Mouse (Mus musculus): ENCODE results near the gene Foxs1. TPM values are rescaled to one million over a fixed set of nuclear protein-coding genes. Genes with fewer than 3 reads are reported as not detected.

Gene Foxs1
- total and polyA plus RNA-seq, 2 experiments from 2014 or later, result 2.4 to 3.1 TPM

DNA sequence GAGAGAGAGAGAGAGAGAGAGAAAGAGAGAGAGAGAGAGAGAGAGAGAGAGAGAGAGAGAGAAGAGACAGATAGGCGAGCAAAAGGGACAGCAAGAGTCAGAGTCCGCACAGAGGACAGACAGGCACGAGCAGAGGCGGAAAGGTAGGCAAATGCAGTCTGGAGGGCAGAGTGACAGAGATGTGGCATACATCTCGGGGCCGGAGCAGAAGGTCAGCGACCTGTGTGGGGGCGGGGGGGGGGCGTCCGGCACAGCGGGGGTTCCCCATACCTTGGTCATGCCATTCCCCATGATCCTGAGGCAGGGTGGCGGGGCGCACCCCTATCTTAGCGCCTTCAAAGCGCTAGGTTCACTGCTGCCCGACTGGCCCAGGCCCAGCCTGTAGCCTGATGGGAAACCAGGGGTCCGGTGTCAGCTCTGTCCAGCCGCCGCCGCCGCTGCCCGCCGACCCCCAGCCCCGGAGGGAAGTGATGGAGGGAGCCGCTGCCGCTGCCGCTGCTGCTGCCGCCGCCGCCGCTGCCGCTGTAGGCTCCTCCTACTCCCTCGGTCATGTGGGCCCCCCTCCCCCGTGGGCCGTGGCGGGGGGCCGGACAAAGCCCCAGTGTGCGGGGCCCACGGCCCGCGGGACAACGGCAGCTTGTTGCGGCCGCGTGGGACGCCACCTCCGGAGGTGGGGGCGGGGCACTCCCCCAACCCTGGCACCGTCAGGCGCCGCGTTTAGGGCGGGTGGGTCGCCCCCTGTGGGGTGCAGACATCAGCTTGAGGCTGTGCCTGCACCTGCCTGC lies 18.2 kb upstream of the Foxs1 start, which contains the start of gene Dusp15:
TSS of gene Dusp15 (minus strand) at position 634 of the 785 bp plus-strand sequence.
- Histone ChIP-seq H3K4me1 (ENCODE audit: insufficient read depth) (peaks cover 7% of the 10 kb centered on the region; the same call in 1 of the 2 replicates), H3K9ac (peak within 1 kb of the TSS; percentile 82), H3K36me3 (ENCODE audit: insufficient read depth) (no peaks in the 10 kb centered on the region), H3K4me3 (ENCODE audit: low read depth, low read length) (peak within 1 kb of the TSS; percentile 68), H3K27ac (ENCODE audit: low read depth, low read length) (peak within 1 kb of the TSS; percentile 81), H3K27me3 (ENCODE audit: insufficient read depth, low read length) (no peaks in the 10 kb centered on the region), H3K9me3 (ENCODE audit: low read length) (no peaks in the 10 kb centered on the region), H3K4me2 (ENCODE audit: low read depth) (peak within 1 kb of the TSS; percentile 82)
- 1% methylated on average over 52 of the region's 54 CpGs for WGBS
- ATAC-seq, result peak; percentile 86
- peak; percentile 56 for TF ChIP-seq CTCF (IDR thresholded peaks at IDR 0.05; ENCODE audit: low read depth)
- peak; percentile 86 for DNase-seq

DNA sequence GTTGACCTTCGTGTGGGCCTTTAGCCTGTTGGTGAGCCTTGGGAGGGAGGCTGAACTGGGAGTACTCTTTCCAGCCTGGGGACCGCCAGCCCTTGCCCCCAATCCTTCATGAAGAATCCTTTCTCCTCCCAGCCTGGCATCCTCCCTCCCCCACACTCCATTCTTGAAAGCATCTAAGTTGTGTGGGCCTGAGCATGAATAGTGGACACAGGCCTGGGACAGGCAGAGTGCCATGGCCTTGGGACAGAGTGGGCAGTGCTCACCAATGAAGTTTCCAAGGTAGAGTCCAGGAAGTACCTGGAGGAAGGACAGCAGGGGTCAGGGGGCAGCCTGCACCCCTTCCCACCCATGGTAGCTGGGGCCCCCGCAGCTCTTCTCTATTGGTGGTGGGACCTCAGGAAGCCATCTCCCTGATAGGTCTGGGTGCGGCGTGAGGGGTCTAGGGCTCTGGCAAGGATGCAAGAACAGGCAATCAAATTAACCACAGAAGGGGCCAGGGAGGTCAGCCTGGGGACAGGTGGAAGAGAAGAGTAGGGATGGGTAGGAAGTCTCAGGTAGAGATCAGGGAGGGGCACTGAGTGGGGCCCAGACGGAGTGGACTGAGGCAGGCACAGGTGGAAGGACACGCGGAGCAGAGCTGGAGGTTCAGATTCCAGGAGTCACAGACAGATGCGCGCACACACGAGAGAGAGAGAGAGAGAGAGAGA lies 17.5 kb upstream of the Foxs1 start:
- Histone ChIP-seq H3K27me3 (ENCODE audit: insufficient read depth, low read length) (no peaks in the 10 kb centered on the region; the same call in 1 of the 2 replicates), H3K4me1 (ENCODE audit: insufficient read depth) (peaks cover 7% of the 10 kb centered on the region; the same call in 1 of the 2 replicates), H3K9me3 (ENCODE audit: low read length) (no peaks in the 10 kb centered on the region), H3K4me3 (ENCODE audit: low read depth, low read length) (peak overlapping the region; percentile 68), H3K4me2 (ENCODE audit: low read depth) (peak overlapping the region; percentile 82), H3K36me3 (ENCODE audit: insufficient read depth) (no peaks in the 10 kb centered on the region), H3K27ac (ENCODE audit: low read depth, low read length) (no peak overlapping the region), H3K9ac (peak overlapping the region; percentile 82)
- no peak for DNase-seq
- no peak for TF ChIP-seq CTCF (IDR thresholded peaks at IDR 0.05; ENCODE audit: low read depth)
- no peak for ATAC-seq
- 37% methylated on average over 11 of the region's 11 CpGs for WGBS

DNA sequence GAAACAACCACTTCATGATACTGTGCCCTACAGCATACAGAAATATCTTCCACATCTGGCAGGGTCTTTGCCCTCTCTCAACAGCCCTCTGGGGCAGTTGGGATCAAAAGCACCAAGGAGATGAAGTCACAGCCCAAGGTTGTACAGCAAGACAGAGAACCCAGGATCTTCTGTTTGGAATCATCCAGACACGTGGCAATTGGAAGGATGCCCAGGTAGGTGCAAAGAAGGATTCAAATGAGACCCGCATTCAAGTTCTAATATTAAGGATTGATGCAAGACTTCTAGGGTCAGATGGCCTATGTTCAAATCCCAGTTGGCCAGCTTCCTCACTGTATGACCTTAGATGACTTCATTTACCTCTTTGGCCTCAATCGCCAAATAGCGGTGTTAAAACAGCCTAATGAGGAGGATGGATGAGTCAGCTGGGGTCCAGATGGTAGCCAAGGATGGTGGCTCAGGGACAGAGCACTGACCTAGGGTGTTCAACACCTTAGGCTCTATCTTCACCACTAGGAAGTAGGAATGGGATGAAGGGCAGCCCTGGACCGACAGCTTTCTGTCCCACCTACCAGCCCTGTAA lies 15.5 kb upstream of the Foxs1 start:
- DNase-seq (no peak), ATAC-seq (no peak)
- H3K36me3 ChIP-seq (ENCODE audit: insufficient read depth), result no peaks in the 10 kb centered on the region
- TF ChIP-seq CTCF (IDR thresholded peaks at IDR 0.05; ENCODE audit: low read depth), result no peak
- WGBS, result 78% methylated on average over 5 of the region's 5 CpGs
- peaks cover 11% of the 10 kb centered on the region for H3K27me3 ChIP-seq (ENCODE audit: insufficient read depth, low read length)
- no peak overlapping the region for H3K4me2 ChIP-seq (ENCODE audit: low read depth)
- no peak overlapping the region for H3K9ac ChIP-seq
- no peak overlapping the region for H3K27ac ChIP-seq (ENCODE audit: low read depth, low read length)
- H3K4me3 ChIP-seq (ENCODE audit: low read depth, low read length), result no peak overlapping the region
- H3K9me3 ChIP-seq (ENCODE audit: low read length), result no peaks in the 10 kb centered on the region
- H3K4me1 ChIP-seq (ENCODE audit: insufficient read depth), result peaks cover 7% of the 10 kb centered on the region; the same call in 1 of the 2 replicates

DNA sequence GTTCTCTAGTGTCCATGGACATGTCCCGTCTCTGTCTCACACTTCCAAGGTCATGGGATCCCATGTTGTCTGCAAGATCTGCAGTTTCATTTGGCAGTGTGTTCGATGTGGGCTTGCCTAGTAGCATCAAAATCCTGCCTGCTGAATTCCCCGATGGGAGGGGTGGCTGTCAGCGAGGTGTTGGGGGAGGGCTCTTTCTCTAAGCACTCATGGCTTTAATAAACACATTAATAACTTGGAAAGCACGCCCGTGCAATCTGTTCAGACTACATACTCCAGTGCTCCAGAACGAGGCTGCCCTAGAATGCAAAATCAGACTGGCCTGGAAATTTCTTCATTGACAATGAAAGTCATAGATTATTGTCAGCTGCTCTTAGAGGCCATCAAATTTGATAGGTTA lies 14.1 kb upstream of the Foxs1 start:
- H3K36me3 ChIP-seq (ENCODE audit: insufficient read depth), result no peaks in the 10 kb centered on the region
- no peak overlapping the region for H3K4me3 ChIP-seq (ENCODE audit: low read depth, low read length)
- H3K27ac ChIP-seq (ENCODE audit: low read depth, low read length), result no peak overlapping the region
- H3K9me3 ChIP-seq (ENCODE audit: low read length), result no peaks in the 10 kb centered on the region
- DNase-seq (peak; percentile 65), ATAC-seq (no peak)
- H3K27me3 ChIP-seq (ENCODE audit: insufficient read depth, low read length), result peaks cover 24% of the 10 kb centered on the region
- peaks cover 4% of the 10 kb centered on the region; the same call in 1 of the 2 replicates for H3K4me1 ChIP-seq (ENCODE audit: insufficient read depth)
- no peak overlapping the region for H3K4me2 ChIP-seq (ENCODE audit: low read depth)
- 34% methylated on average over 7 of the region's 7 CpGs for WGBS
- TF ChIP-seq CTCF (IDR thresholded peaks at IDR 0.05; ENCODE audit: low read depth), result no peak
- no peak overlapping the region for H3K9ac ChIP-seq

DNA sequence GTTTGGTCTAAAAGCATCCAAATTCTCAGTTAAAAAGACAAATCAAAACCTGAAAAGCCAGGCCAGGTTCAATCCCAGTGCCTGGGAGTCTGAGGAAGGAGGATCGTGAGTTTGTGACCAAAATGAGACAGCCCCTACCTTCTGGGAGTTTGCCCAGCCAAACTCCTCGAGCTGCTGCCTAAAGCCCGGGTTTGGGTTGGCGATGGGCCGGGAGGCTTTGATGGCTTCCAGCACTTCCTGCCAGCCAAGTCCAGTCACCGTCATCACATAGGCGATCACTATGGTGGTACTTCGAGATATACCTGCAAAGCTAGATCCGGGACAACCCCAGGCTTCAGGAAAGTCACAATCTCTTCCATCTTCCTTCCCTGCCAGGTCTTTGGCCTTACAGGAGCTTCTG lies 11.0 kb upstream of the Foxs1 start:
- H3K4me2 ChIP-seq (ENCODE audit: low read depth), result no peak overlapping the region
- no peak overlapping the region for H3K9ac ChIP-seq
- WGBS, result 52% methylated on average over 9 of the region's 9 CpGs
- DNase-seq (no peak), ATAC-seq (no peak)
- H3K36me3 ChIP-seq (ENCODE audit: insufficient read depth), result no peaks in the 10 kb centered on the region
- no peaks in the 10 kb centered on the region for H3K4me1 ChIP-seq (ENCODE audit: insufficient read depth)
- no peak overlapping the region for H3K4me3 ChIP-seq (ENCODE audit: low read depth, low read length)
- no peaks in the 10 kb centered on the region for H3K9me3 ChIP-seq (ENCODE audit: low read length)
- peaks cover 47% of the 10 kb centered on the region for H3K27me3 ChIP-seq (ENCODE audit: insufficient read depth, low read length)
- H3K27ac ChIP-seq (ENCODE audit: low read depth, low read length), result no peak overlapping the region
- TF ChIP-seq CTCF (IDR thresholded peaks at IDR 0.05; ENCODE audit: low read depth), result no peak

DNA sequence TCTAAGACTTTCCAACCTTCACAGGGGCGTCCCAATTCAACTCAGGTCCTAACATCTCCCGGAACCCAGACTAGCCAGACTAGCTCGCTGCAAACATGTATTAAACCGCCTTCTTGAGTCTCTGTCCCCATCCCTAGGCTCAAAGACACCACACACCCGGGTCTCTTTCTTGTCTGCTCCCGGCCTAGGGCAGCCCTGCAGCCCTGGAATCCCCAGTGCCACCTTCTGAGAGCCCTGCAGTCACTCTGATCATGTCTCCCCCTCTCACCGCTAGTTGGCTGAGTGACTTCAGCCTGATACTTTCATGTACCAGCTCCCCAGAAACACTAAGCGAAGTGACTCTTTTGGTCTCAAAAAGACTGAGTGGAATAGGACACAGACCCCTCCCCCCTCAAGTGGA lies 10.6 kb upstream of the Foxs1 start:
- ATAC-seq (peak; percentile 51; the same call in 1 of the 2 replicates), DNase-seq (peak; percentile 38)
- peaks cover 48% of the 10 kb centered on the region for H3K27me3 ChIP-seq (ENCODE audit: insufficient read depth, low read length)
- peak overlapping the region; percentile 36 for H3K9ac ChIP-seq
- peak overlapping the region; percentile 45 for H3K4me3 ChIP-seq (ENCODE audit: low read depth, low read length)
- H3K4me1 ChIP-seq (ENCODE audit: insufficient read depth), result no peaks in the 10 kb centered on the region
- H3K36me3 ChIP-seq (ENCODE audit: insufficient read depth), result no peaks in the 10 kb centered on the region
- H3K4me2 ChIP-seq (ENCODE audit: low read depth), result peak overlapping the region; percentile 94
- H3K27ac ChIP-seq (ENCODE audit: low read depth, low read length), result no peak overlapping the region
- peak; percentile 42 for TF ChIP-seq CTCF (IDR thresholded peaks at IDR 0.05; ENCODE audit: low read depth)
- H3K9me3 ChIP-seq (ENCODE audit: low read length), result no peaks in the 10 kb centered on the region
- WGBS, result 5% methylated on average over 8 of the region's 8 CpGs

All from forebrain, postnatal 0 days (tissue).